Mouse (Mus musculus) thymus, adult 2 months (tissue): ENCODE measurements around the gene Adap1. TPM values are rescaled to one million over a fixed set of nuclear protein-coding genes. Genes with fewer than 3 reads are reported as not detected.

Experiments
- DNase-seq: peaks from one replicate; pipeline ENCODE4 v3.0.0; 2021
- H3K27ac ChIP-seq: fragments of 200-500 bp; 2 replicates; pipeline ENCODE4 v1.5.1; 2012; ENCODE audit warnings: low read length, control low read depth; ENCODE audit not compliant: control insufficient read depth, insufficient read depth
- H3K27me3 ChIP-seq: fragments of 200-500 bp; 2 replicates; pipeline ENCODE4 v1.6.1; 2012; ENCODE audit warnings: mild to moderate bottlenecking, low read length, moderate library complexity, mixed read lengths; ENCODE audit not compliant: control insufficient read depth, insufficient read depth
- H3K36me3 ChIP-seq: fragments of 200-500 bp; 2 replicates; pipeline ENCODE4 v1.6.1; 2012; ENCODE audit warnings: mild to moderate bottlenecking, low read length, moderate library complexity; ENCODE audit not compliant: control insufficient read depth, insufficient read depth
- H3K4me1 ChIP-seq: fragments of 200-500 bp; replicated peaks from 2 replicates; pipeline ENCODE4 v1.6.1; 2012; ENCODE audit warnings: low read length; ENCODE audit not compliant: control insufficient read depth, insufficient read depth
- H3K4me3 ChIP-seq: fragments of 200-500 bp; 2 replicates; pipeline ENCODE4 v1.5.1; 2012; ENCODE audit warnings: mild to moderate bottlenecking, low read length, control low read depth, moderate library complexity; ENCODE audit not compliant: control insufficient read depth, insufficient read depth
- CTCF ChIP-seq: fragments of 200-500 bp; IDR thresholded peaks from 2 replicates; pipeline ENCODE4 v1.5.1; 2012; ENCODE audit warnings: mild to moderate bottlenecking, control low read depth, low read length, moderate library complexity, borderline replicate concordance; ENCODE audit not compliant: control insufficient read depth, poor library complexity, insufficient read depth; ENCODE audit errors: extremely low read depth
- POLR2A ChIP-seq: fragments of 200-500 bp; IDR thresholded peaks from 2 replicates; pipeline ENCODE4 v1.6.1; 2012; ENCODE audit warnings: mild to moderate bottlenecking, low read length, control low read depth, moderate library complexity; ENCODE audit not compliant: control insufficient read depth, poor library complexity, insufficient read depth; ENCODE audit errors: extremely low read depth
- WGBS: fragments of 180-500 bp; shearing (Covaris S2); methylation state at CpG from one replicate; pipeline ENCODE4 v1.1.7; 2018; 5-methylcytosine and 5-hydroxymethylcytosine counted together
- polyA plus RNA-seq: library from polyadenylated mRNA; depleted of rRNA; stranded (reverse); fragments of >200 nt; gene quantifications from 2 replicates; pipeline ENCODE4 v1.2.3, GENCODE M21; 2012

The Adap1 gene
- polyA plus RNA-seq, 1 experiment = 15.5 TPM

- Histone ChIP-seq H3K4me3 (no peak overlapping the region), H3K27me3 (no peaks in the 10 kb centered on the region), H3K27ac (no peak overlapping the region), H3K36me3 (no peaks in the 10 kb centered on the region), H3K4me1 (peaks cover 31% of the 10 kb centered on the region)
- TF ChIP-seq CTCF (peak; percentile 68; the same call in 1 of the 2 replicates), POLR2A (no peak)
- WGBS = 24% methylated on average over 12 of the region's 12 CpGs
- peak; percentile 87 for DNase-seq
Measured at GRCm38 (mm10) chr5:139364260-139364910, 39.0 kb upstream of the Adap1 start.

- TF ChIP-seq POLR2A = no peak
- Histone ChIP-seq H3K4me1 (peaks cover 29% of the 10 kb centered on the region), H3K27me3 (no peaks in the 10 kb centered on the region), H3K4me3 (no peak overlapping the region), H3K27ac (no peak overlapping the region), H3K36me3 (no peaks in the 10 kb centered on the region)
- WGBS = 60% methylated on average over 7 of the region's 7 CpGs
- DNase-seq = no peak
Measured at GRCm38 (mm10) chr5:139363858-139364257, 38.4 kb upstream of the Adap1 start.

GRCm38 (mm10) chr5:139359244-139359643 is 33.8 kb upstream of the Adap1 start:
- Histone ChIP-seq H3K36me3 (no peaks in the 10 kb centered on the region), H3K27ac (no peak overlapping the region), H3K4me1 (peaks cover under 1% of the 10 kb centered on the region), H3K4me3 (no peak overlapping the region), H3K27me3 (no peaks in the 10 kb centered on the region)
- TF ChIP-seq POLR2A (no peak), CTCF (no peak)
- 95% methylated on average over 5 of the region's 5 CpGs for WGBS
- DNase-seq = no peak

GRCm38 (mm10) chr5:139358653-139359052 is 33.2 kb upstream of the Adap1 start:
- DNase-seq = peak; percentile 52
- no peaks in the 10 kb centered on the region for H3K36me3 ChIP-seq
- peak; percentile 59; the same call in 1 of the 2 replicates for TF ChIP-seq CTCF
- TF ChIP-seq POLR2A = no peak
- no peaks in the 10 kb centered on the region for H3K27me3 ChIP-seq
- no peak overlapping the region for H3K4me3 ChIP-seq
- WGBS = 95% methylated on average over 2 of the region's 2 CpGs
- no peak overlapping the region for H3K27ac ChIP-seq
- no peaks in the 10 kb centered on the region for H3K4me1 ChIP-seq

- no peaks in the 10 kb centered on the region for H3K4me1 ChIP-seq
- no peaks in the 10 kb centered on the region for H3K27me3 ChIP-seq
- no peak overlapping the region for H3K27ac ChIP-seq
- no peaks in the 10 kb centered on the region for H3K36me3 ChIP-seq
- TF ChIP-seq POLR2A (no peak), CTCF (peak; percentile 95)
- DNase-seq = peak; percentile 75
- H3K4me3 ChIP-seq = no peak overlapping the region
- 39% methylated on average over 19 of the region's 19 CpGs for WGBS
Measured at GRCm38 (mm10) chr5:139355235-139355772, 29.9 kb upstream of the Adap1 start.

GRCm38 (mm10) chr5:139353946-139354345 is 28.5 kb upstream of the Adap1 start:
- H3K4me3 ChIP-seq = no peak overlapping the region
- no peaks in the 10 kb centered on the region for H3K4me1 ChIP-seq

GRCm38 (mm10) chr5:139353496-139353895 is 28.1 kb upstream of the Adap1 start:
- no peaks in the 10 kb centered on the region for H3K36me3 ChIP-seq
- H3K27ac ChIP-seq = no peak overlapping the region
- no peaks in the 10 kb centered on the region for H3K4me1 ChIP-seq
- no peaks in the 10 kb centered on the region for H3K27me3 ChIP-seq
- peak; percentile 42 for DNase-seq
- no peak overlapping the region for H3K4me3 ChIP-seq
- TF ChIP-seq CTCF (no peak), POLR2A (no peak)
- WGBS = 61% methylated on average over 10 of the region's 10 CpGs

More at GRCm38 (mm10) chr5:139353946-139354345, 28.5 kb upstream of the Adap1 start:
- DNase-seq = no peak
- Histone ChIP-seq H3K27ac (no peak overlapping the region), H3K36me3 (no peaks in the 10 kb centered on the region), H3K27me3 (no peaks in the 10 kb centered on the region)
- TF ChIP-seq CTCF = no peak
- TF ChIP-seq POLR2A = no peak
- 94% methylated on average over 11 of the region's 11 CpGs for WGBS
